ENCODE assay signal across 22 mouse cellular contexts in the genomic region with DNA sequence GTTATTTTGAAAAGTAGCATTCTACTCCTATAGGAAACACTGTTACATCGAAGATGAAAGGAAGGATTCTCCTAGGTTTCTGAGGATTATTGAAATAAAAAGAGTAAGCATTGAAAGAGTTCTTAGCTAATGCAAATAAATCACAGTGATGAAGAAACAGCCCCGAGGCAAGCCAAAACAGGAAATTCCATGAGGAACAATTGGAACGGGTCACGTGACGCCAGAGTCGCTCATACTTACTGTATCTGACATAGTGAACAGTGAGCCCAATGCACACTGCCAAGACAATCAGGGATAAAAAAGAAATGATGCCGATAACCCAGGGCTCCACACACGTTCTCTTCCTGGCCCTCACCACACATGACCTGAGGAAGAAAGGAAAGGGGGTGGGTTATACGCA. TPM values are rescaled to one million over a fixed set of nuclear protein-coding genes. Genes with fewer than 3 reads are reported as not detected.
DNase-seq lines count a peak whose midpoint lies in the region; ATAC-seq and TF ChIP-seq lines count a peak whose summit lies in the region.
"Had no signal": no experiment of that assay in that cellular context is flagged by ENCODE, and none has a peak within 500 bp of the region (broad histone marks: within the 10 kb centered on the region; RNA-seq: fewer than 3 reads in every experiment).

No protein-coding gene starts in this region.

- no peak for DNase-seq in heart, postnatal 4 days
- DNase-seq in kidney, postnatal 4 days = peak; percentile 6 to 11
- DNase-seq in kidney, adult 9 months = no peak
- DNase-seq in lung, postnatal 0 days (ENCODE audit: low spot score) = peak; percentile 23
- no peak for DNase-seq in cerebellum, postnatal 25 days
- DNase-seq: B cell, adult 2 months; cerebellum, postnatal 14 days; gastrocnemius, adult 2 months; heart, adult 11 months; liver, embryonic 13.5 days; thymus, postnatal 36 days had no signal

- peak; percentile 36 for ATAC-seq in heart, embryonic 12.5 days (ENCODE audit: insufficient number of reproducible peaks, low FRiP score)
- ATAC-seq in lung, postnatal 0 days = no peak; the same call in 1 of the 2 replicates
- no peak for ATAC-seq in hindbrain, embryonic 12.5 days (ENCODE audit: low FRiP score)
- ATAC-seq: activated CD4-positive, CD25-positive, alpha-beta regulatory T cell, adult 4 months; midbrain, embryonic 15.5 days; Patski had no signal

- no peaks in the 10 kb centered on the region for H3K36me3 ChIP-seq in heart, embryonic 12.5 days
- no peaks in the 10 kb centered on the region for H3K36me3 ChIP-seq in lung, postnatal 0 days (ENCODE audit: insufficient read depth, low read length)
- no peaks in the 10 kb centered on the region for H3K36me3 ChIP-seq in hindbrain, embryonic 12.5 days
- H3K36me3 ChIP-seq: limb, embryonic 12.5 days; liver, embryonic 13.5 days; midbrain, embryonic 15.5 days had no signal

- no peak overlapping the region for H3K4me3 ChIP-seq in heart, embryonic 12.5 days
- no peak overlapping the region for H3K4me3 ChIP-seq in lung, postnatal 0 days (ENCODE audit: low read depth, low read length)
- no peak overlapping the region for H3K4me3 ChIP-seq in hindbrain, embryonic 12.5 days
- H3K4me3 ChIP-seq: erythroblast, embryonic 14.5 days; gastrocnemius, adult 2 months; limb, embryonic 12.5 days; liver, embryonic 13.5 days; midbrain, embryonic 15.5 days had no signal

- no peaks in the 10 kb centered on the region for H3K27me3 ChIP-seq in heart, embryonic 12.5 days (replicated peaks)
- H3K27me3 ChIP-seq in lung, postnatal 0 days (replicated peaks; ENCODE audit: insufficient read depth, low read length) = no peaks in the 10 kb centered on the region
- no peaks in the 10 kb centered on the region for H3K27me3 ChIP-seq in hindbrain, embryonic 12.5 days
- H3K27me3 ChIP-seq: limb, embryonic 12.5 days; liver, embryonic 13.5 days; midbrain, embryonic 15.5 days; Patski had no signal

- no peak overlapping the region for H3K27ac ChIP-seq in heart, embryonic 12.5 days (ENCODE audit: poor library complexity, severe bottlenecking)
- no peak overlapping the region for H3K27ac ChIP-seq in lung, postnatal 0 days (ENCODE audit: low read length)
- H3K27ac ChIP-seq in hindbrain, embryonic 12.5 days = no peak overlapping the region
- H3K27ac ChIP-seq: gastrocnemius, adult 2 months; kidney, postnatal 0 days; limb, embryonic 12.5 days; liver, embryonic 13.5 days; midbrain, embryonic 15.5 days had no signal

- no peaks in the 10 kb centered on the region for H3K9me3 ChIP-seq in heart, embryonic 12.5 days (replicated peaks)
- no peaks in the 10 kb centered on the region for H3K9me3 ChIP-seq in lung, postnatal 0 days (ENCODE audit: low read length)
- no peaks in the 10 kb centered on the region for H3K9me3 ChIP-seq in hindbrain, embryonic 12.5 days (replicated peaks)
- H3K9me3 ChIP-seq: limb, embryonic 12.5 days; liver, embryonic 13.5 days; midbrain, embryonic 15.5 days had no signal

- TF ChIP-seq EP300 in lung, postnatal 0 days (IDR thresholded peaks at IDR 0.05) = no peak

- 0 out of 2 replicates have a peak, but pooled peaks cover 3% of the 10 kb centered on the region for H3K4me1 ChIP-seq in heart, embryonic 12.5 days (replicated peaks)
- no peaks in the 10 kb centered on the region for H3K4me1 ChIP-seq in lung, postnatal 0 days (ENCODE audit: insufficient read depth, low read depth, low read length)
- H3K4me1 ChIP-seq in hindbrain, embryonic 12.5 days = no peaks in the 10 kb centered on the region
- H3K4me1 ChIP-seq: limb, embryonic 12.5 days; liver, embryonic 13.5 days; midbrain, embryonic 15.5 days had no signal

- no peak overlapping the region for H3K9ac ChIP-seq in heart, embryonic 12.5 days
- H3K9ac ChIP-seq in lung, postnatal 0 days (replicated peaks; ENCODE audit: low read depth) = no peak overlapping the region
- no peak overlapping the region for H3K9ac ChIP-seq in hindbrain, embryonic 12.5 days
- H3K9ac ChIP-seq: limb, embryonic 12.5 days; liver, embryonic 13.5 days; midbrain, embryonic 15.5 days had no signal

- TF ChIP-seq CTCF in lung, postnatal 0 days (IDR thresholded peaks at IDR 0.05) = no peak

- 69% methylated on average over 9 of the region's 9 CpGs for WGBS in heart, embryonic 12.5 days
- 59% methylated on average over 9 of the region's 9 CpGs for WGBS in lung, postnatal 0 days
- 83% methylated on average over 9 of the region's 9 CpGs for WGBS in hindbrain, embryonic 12.5 days

- H3K4me2 ChIP-seq in heart, embryonic 12.5 days = no peak overlapping the region
- peak overlapping the region; percentile 34; the same call in 1 of the 2 replicates for H3K4me2 ChIP-seq in lung, postnatal 0 days (replicated peaks; ENCODE audit: low read depth, low read length)
- H3K4me2 ChIP-seq in hindbrain, embryonic 12.5 days (replicated peaks) = no peak overlapping the region
- H3K4me2 ChIP-seq: limb, embryonic 12.5 days; liver, embryonic 13.5 days; midbrain, embryonic 15.5 days had no signal

RNA-seq across cellular contexts. Expression of gene Tmprss11e, which starts 18.6 kb away (rescaled TPM):
- polyA plus RNA-seq in heart, embryonic 12.5 days (2016; fragmentation: Nextera tagmentation; extraction: Ambion mirVana) = not detected in 2 replicates
- total RNA-seq in heart, postnatal 4 days (2021) = not detected
- not detected in 2 replicates for polyA plus RNA-seq in lung, postnatal 0 days (2015; fragmentation: Nextera tagmentation; extraction: Ambion mirVana)
- polyA plus RNA-seq in hindbrain, embryonic 12.5 days (2016; fragmentation: Nextera tagmentation; extraction: Ambion mirVana) = not detected in 2 replicates
- total RNA-seq: gastrocnemius, adult 2 months; hematopoietic stem cell, adult 5-6 weeks; megakaryocyte, adult 5-6 weeks; neutrophil, adult 5-6 weeks had no signal
- polyA plus RNA-seq: erythroblast, embryonic 14.5 days; kidney, postnatal 0 days; limb, embryonic 12.5 days; liver, embryonic 13.5 days; midbrain, embryonic 15.5 days had no signal

RNA-seq across cellular contexts. Expression of gene Tmprss11b, which starts 50.9 kb away (rescaled TPM):
- not detected in 2 replicates for polyA plus RNA-seq in heart, embryonic 12.5 days (2016; fragmentation: Nextera tagmentation; extraction: Ambion mirVana)
- not detected for total RNA-seq in heart, postnatal 4 days (2021)
- polyA plus RNA-seq in lung, postnatal 0 days (2015; fragmentation: Nextera tagmentation; extraction: Ambion mirVana) = not detected in 2 replicates
- not detected in 2 replicates for polyA plus RNA-seq in hindbrain, embryonic 12.5 days (2016; fragmentation: Nextera tagmentation; extraction: Ambion mirVana)
- total RNA-seq: gastrocnemius, adult 2 months; hematopoietic stem cell, adult 5-6 weeks; megakaryocyte, adult 5-6 weeks had no signal
- polyA plus RNA-seq: activated CD4-positive, CD25-positive, alpha-beta regulatory T cell, adult 4 months; erythroblast, embryonic 14.5 days; kidney, postnatal 0 days; limb, embryonic 12.5 days; liver, embryonic 13.5 days; midbrain, embryonic 15.5 days; Patski had no signal

Comparison
In these comparisons a context has a peak if more than half of its experiments do, and no peak if none do; other contexts are left out.
1. DNase-seq: peak in kidney, postnatal 4 days (2 of 2) and lung, postnatal 0 days (single experiment); none in heart, postnatal 4 days (single experiment), kidney, adult 9 months (single experiment) and cerebellum, postnatal 25 days (0 of 2).